Mouse (Mus musculus) midbrain, embryonic 14.5 days (tissue): ENCODE results near the gene Arsg. TPM values are rescaled to one million over a fixed set of nuclear protein-coding genes. Genes with fewer than 3 reads are reported as not detected.

Source experiments
- ATAC-seq: fragments of 200-750 bp; cut with Nextera tagmentation; 2 replicates; pipeline ENCODE4 v1.8.0; 2017; ENCODE audit warnings: moderate number of reproducible peaks, moderate library complexity; ENCODE audit not compliant: low FRiP score, low TSS enrichment
- DNase-seq: peaks from one replicate; pipeline ENCODE4 v3.0.0-alpha.2; 2015
- H3K27ac ChIP-seq: fragments of 300-500 bp; sonication (generic); replicated peaks from 2 replicates; pipeline ENCODE4 v1.5.1; 2014; ENCODE audit warnings: mild to moderate bottlenecking, low read depth, low read length, moderate library complexity
- H3K27me3 ChIP-seq: fragments of 300-500 bp; sonication (generic); 2 replicates; pipeline ENCODE4 v1.6.1; 2014; ENCODE audit warnings: low read length, control low read depth, mixed read lengths; ENCODE audit not compliant: control insufficient read depth, insufficient read depth
- H3K36me3 ChIP-seq: fragments of 300-500 bp; sonication (generic); 2 replicates; pipeline ENCODE4 v1.6.1; 2014; ENCODE audit warnings: low read length, control low read depth; ENCODE audit not compliant: control insufficient read depth, insufficient read depth
- H3K4me1 ChIP-seq: fragments of 300-500 bp; sonication (generic); 2 replicates; pipeline ENCODE4 v1.6.1; 2014; ENCODE audit warnings: mild to moderate bottlenecking, antibody characterized with exemption, low read length, control low read depth; ENCODE audit not compliant: control insufficient read depth, insufficient read depth
- H3K4me2 ChIP-seq: fragments of 300-500 bp; sonication (generic); 2 replicates; pipeline ENCODE4 v1.6.1; 2014; ENCODE audit warnings: mild to moderate bottlenecking, low read length, moderate library complexity
- H3K4me3 ChIP-seq: fragments of 300-500 bp; sonication (generic); replicated peaks from 2 replicates; pipeline ENCODE4 v1.5.1; 2014; ENCODE audit warnings: low read depth, low read length
- H3K9ac ChIP-seq: fragments of 300-500 bp; sonication (generic); replicated peaks from 2 replicates; pipeline ENCODE4 v1.6.1; 2014; ENCODE audit warnings: mild to moderate bottlenecking, low read length, moderate library complexity
- H3K9me3 ChIP-seq: fragments of 300-500 bp; sonication (generic); 2 replicates; pipeline ENCODE4 v1.6.1; 2016; ENCODE audit warnings: low read length, control low read depth, mixed read lengths; ENCODE audit not compliant: control insufficient read depth
- WGBS: fragments of 180-500 bp; shearing (Covaris S2); extraction: QIAGEN DNeasy Blood & Tissue Kit; methylation state at CpG from one replicate; pipeline ENCODE4 v1.1.7; 2014; 5-methylcytosine and 5-hydroxymethylcytosine counted together
- polyA plus RNA-seq: library from polyadenylated mRNA; unstranded; fragments of >200 nt; fragmentation: Nextera tagmentation; extraction: Ambion mirVana; gene quantifications from 2 replicates; pipeline ENCODE4 v1.2.1, GENCODE M21; 2014

Arsg gene
- polyA plus RNA-seq, 1 experiment from 2014 or later: 2.7 TPM

DNA sequence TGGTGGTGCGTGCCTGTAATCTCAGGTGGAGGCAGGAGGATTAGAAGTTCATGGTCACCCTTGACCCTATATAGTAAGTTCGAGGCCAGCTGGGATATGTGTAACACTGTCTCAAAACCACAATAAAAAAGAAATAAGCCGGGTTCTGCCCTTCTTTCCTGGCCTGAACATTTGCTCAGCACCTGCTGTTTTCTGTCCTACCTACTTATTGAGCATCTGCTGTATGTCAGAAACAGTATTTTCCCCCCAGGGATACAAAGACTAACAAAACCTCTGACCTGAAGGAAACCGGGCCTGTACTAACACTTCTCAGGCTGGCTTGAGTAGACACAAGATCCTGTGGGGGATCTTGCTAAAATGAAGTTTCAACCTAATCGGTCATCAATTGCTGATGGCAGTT is 63.8 kb downstream of the Arsg start:
- WGBS: 90% methylated on average over 5 of the region's 5 CpGs
- H3K4me3 ChIP-seq: no peak overlapping the region
- no peaks in the 10 kb centered on the region for H3K36me3 ChIP-seq
- ATAC-seq (no peak), DNase-seq (no peak)
- no peaks in the 10 kb centered on the region for H3K27me3 ChIP-seq
- no peaks in the 10 kb centered on the region for H3K4me1 ChIP-seq
- no peaks in the 10 kb centered on the region for H3K9me3 ChIP-seq
- H3K9ac ChIP-seq: no peak overlapping the region
- H3K27ac ChIP-seq: no peak overlapping the region
- H3K4me2 ChIP-seq: no peak overlapping the region

DNA sequence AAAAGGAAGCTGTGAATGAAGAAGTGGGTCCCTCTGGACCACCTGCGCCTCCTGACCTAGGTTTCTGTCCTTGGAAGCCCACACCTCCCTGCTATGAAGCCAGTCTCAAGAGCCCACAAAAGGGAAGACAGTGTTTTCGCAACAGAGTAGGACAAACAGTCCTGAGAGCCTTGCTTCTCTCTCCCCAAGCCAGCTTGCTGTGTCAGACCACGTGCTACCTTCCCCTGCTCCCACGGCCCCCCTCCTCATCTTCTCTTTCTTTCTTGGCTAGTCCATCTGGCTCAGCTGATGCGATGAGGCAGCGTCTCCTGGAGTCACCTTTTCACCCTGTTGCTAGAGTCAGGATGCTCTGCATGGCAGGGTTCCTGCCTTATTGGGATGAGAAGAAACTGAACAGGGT is 66.1 kb downstream of the Arsg start:
- ATAC-seq (no peak), DNase-seq (peak; percentile 44)
- Histone ChIP-seq H3K27ac (no peak overlapping the region), H3K36me3 (no peaks in the 10 kb centered on the region), H3K4me3 (no peak overlapping the region), H3K4me1 (no peaks in the 10 kb centered on the region), H3K4me2 (no peak overlapping the region), H3K27me3 (no peaks in the 10 kb centered on the region), H3K9ac (no peak overlapping the region), H3K9me3 (no peaks in the 10 kb centered on the region)
- 51% methylated on average over 6 of the region's 6 CpGs for WGBS

DNA sequence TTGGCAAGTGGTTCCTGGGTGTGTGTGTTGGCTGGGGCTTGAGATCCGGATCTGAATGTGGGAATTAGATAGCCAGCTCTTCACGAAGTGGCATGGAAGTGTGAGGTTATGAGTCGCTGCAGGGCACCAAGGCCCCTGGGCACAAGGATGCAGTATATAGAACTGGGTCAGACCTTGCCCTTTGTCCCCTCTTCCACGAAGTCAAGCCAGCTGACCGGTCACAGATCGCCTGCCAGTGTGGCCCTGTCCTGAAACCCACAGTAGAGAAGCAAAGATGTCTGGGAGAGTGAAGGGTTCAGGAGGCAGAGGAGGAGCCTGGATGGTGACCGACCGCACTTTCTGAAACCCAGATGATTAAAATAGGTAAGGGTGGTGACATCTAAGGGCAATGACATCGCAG is 70.3 kb downstream of the Arsg start:
- Histone ChIP-seq H3K4me3 (no peak overlapping the region), H3K4me2 (no peak overlapping the region), H3K4me1 (no peaks in the 10 kb centered on the region), H3K27ac (no peak overlapping the region), H3K36me3 (no peaks in the 10 kb centered on the region), H3K27me3 (no peaks in the 10 kb centered on the region), H3K9me3 (no peaks in the 10 kb centered on the region), H3K9ac (no peak overlapping the region)
- 88% methylated on average over 9 of the region's 9 CpGs for WGBS
- ATAC-seq (no peak), DNase-seq (no peak)

DNA sequence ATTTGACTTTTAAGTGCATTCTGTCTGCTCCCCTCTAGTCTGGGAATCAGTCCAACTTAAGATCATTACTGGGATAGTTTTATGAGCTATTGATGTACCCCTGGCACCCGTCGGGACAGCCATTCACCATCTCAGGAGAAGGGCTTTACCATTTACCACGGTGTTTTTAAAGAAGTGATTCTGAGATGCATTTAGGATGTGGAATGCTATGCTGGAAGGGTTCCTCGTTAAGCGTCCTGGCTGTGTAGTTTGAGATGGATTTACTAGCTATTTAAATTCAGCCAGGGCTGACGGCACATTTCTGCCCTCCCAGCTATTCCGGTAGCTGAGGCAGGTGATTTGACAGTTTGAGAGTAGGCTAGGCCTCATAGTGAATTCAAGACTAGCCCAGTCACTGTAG is 71.3 kb downstream of the Arsg start:
- 71% methylated on average over 7 of the region's 7 CpGs for WGBS
- no peak for DNase-seq
- no peak overlapping the region for H3K4me2 ChIP-seq

DNA sequence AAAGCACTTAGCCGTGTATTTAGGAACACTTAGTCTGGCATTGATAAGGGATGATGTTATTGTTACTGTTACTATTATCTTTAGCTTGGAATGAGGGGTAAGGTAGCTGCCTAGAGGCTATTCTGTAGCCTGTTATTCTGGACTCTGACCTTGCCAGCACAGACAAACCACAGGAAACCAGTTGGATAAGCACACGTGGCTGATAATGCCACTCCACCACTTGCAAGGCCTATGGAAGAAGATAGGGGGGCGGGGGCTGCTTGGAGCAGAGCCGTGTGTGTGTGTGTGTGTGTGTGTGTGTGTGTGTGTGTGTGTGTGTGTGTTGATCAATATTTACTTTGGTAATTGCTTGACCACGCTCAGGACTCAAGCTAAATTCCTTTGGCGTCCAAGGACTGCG is 72.1 kb downstream of the Arsg start:
- no peak overlapping the region for H3K9ac ChIP-seq
- no peak overlapping the region for H3K27ac ChIP-seq
- H3K4me2 ChIP-seq: no peak overlapping the region
- no peaks in the 10 kb centered on the region for H3K27me3 ChIP-seq
- H3K4me3 ChIP-seq: no peak overlapping the region
- H3K4me1 ChIP-seq: no peaks in the 10 kb centered on the region
- ATAC-seq: no peak
- H3K36me3 ChIP-seq: no peaks in the 10 kb centered on the region
- no peaks in the 10 kb centered on the region for H3K9me3 ChIP-seq
- no peak for DNase-seq
- 81% methylated on average over 7 of the region's 7 CpGs for WGBS

More for the DNA sequence above, 71.3 kb downstream of the Arsg start:
- Histone ChIP-seq H3K4me1 (no peaks in the 10 kb centered on the region), H3K4me3 (no peak overlapping the region), H3K9me3 (no peaks in the 10 kb centered on the region), H3K27me3 (no peaks in the 10 kb centered on the region), H3K36me3 (no peaks in the 10 kb centered on the region), H3K9ac (no peak overlapping the region), H3K27ac (no peak overlapping the region)
- no peak for ATAC-seq

DNA sequence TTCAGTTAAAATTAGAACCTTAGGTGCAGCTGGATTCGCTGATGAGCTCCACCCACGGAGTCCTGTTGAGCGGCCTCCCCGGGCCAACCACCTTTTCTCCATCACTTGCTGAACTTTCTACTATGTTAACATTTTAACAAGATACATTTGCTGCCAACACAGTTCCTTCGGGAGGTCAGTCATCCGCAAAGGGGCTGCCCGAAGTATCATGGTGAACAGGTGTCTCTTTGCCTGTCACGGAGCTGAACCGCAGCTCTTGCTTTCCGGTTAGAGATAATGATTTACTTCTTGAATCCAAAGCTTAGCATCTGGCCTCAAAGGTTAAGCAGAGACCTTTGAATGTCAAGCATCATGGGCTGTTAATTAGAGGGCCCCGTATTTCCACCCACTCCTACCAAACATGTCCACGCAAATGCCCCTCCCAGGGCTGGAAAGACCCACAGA is 72.5 kb downstream of the Arsg start:
- DNase-seq (no peak), ATAC-seq (no peak)
- no peaks in the 10 kb centered on the region for H3K9me3 ChIP-seq
- H3K9ac ChIP-seq: no peak overlapping the region
- H3K4me3 ChIP-seq: no peak overlapping the region
- H3K4me1 ChIP-seq: no peaks in the 10 kb centered on the region
- no peak overlapping the region for H3K27ac ChIP-seq
- H3K36me3 ChIP-seq: no peaks in the 10 kb centered on the region
- WGBS: 80% methylated on average over 12 of the region's 12 CpGs
- no peak overlapping the region for H3K4me2 ChIP-seq
- no peaks in the 10 kb centered on the region for H3K27me3 ChIP-seq

DNA sequence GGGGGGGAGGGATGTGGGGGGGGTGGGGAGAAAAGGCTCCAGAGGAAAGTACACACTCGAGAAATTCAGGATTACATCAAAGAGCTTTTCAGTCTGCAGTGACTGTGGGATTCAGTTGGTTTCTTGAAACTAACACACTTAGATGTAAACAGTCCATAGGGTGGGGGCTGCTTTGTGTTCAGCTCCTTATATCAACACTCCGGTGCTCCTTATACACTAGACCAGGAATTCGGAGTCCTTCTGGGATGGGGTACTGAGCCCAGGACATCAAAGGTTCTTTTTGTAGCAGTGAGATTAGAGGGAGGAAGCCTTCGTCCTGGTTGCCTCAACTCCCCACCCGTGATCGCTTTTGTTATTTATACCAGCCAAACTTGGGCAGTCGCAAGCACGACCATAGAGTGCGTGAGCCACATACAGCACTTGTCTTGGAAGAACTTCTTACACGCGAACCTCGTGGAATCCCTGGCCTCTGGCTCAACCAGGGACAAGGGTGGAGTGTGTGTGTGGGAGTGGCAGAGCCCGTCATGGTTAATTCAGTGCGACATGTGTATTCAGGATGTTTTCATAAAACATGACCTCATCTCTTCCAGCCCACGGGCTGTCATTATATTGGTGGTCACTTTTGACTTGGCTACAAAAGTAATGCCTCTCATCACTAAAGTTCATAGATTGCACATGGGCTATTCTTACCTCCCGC is 73.3 kb downstream of the Arsg start:
- Histone ChIP-seq H3K9ac (no peak overlapping the region), H3K27ac (no peak overlapping the region), H3K4me2 (no peak overlapping the region), H3K4me3 (no peak overlapping the region), H3K36me3 (no peaks in the 10 kb centered on the region), H3K4me1 (no peaks in the 10 kb centered on the region), H3K9me3 (no peaks in the 10 kb centered on the region), H3K27me3 (no peaks in the 10 kb centered on the region)
- DNase-seq (no peak), ATAC-seq (no peak)
- WGBS: 38% methylated on average over 16 of the region's 16 CpGs

DNA sequence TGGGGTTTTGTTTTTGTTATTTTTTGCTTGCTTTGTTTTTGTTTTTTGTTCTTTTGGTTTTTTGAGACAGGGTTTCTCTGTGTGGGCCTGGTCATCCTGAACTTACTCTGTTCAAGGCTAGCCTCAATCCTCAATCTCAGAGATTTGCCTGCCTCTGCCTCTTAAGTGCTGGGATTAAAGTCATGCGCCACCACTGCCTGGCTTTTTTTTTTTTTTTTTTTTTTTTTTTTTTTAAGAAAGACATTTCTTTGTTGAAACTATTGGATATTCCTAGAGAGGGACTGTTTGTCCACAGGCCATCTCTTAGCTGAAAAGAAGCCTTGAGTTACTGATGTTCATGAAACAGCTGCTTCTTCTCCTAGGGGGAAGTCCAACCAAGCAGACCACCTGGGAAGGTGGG is 74.5 kb downstream of the Arsg start:
- no peaks in the 10 kb centered on the region for H3K9me3 ChIP-seq
- 96% methylated on average over 1 of the region's 1 CpGs for WGBS
- no peak overlapping the region for H3K9ac ChIP-seq
- no peaks in the 10 kb centered on the region for H3K27me3 ChIP-seq
- no peaks in the 10 kb centered on the region for H3K4me1 ChIP-seq
- H3K36me3 ChIP-seq: no peaks in the 10 kb centered on the region
- no peak for ATAC-seq
- H3K27ac ChIP-seq: no peak overlapping the region
- no peak overlapping the region for H3K4me2 ChIP-seq
- DNase-seq: no peak
- H3K4me3 ChIP-seq: no peak overlapping the region

DNA sequence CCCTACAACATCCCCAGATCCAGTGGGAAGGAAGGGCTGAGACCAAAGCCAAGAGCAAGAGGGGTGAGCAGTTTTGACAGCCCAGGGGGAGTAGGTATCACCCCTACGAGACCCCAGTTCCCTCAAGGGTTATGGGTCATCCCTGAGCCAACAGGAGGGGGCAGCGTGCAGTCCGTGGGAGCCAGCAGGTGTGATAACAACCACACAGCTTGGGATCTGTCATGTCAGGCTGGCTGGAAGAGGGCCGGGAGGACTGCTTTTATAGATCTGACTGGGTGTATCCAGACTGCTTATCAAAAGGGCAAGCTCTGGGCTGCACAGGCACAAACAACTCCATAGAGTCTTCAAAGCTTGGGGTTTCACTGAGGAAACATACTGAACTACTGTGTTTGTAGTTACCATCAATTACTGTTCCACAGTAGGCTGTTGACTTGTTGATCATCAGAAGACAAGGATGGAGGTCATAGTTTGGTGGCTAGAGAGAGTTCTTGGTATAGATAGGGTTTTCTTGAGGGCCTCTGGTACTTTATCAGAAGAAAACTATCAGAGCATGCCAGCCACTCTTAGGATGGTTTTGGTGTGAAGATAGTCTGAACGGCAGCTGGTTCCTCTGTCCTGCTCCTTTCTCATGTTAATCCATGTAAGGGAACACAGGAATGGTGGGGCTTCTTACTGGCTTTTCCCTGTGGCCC is 76.6 kb downstream of the Arsg start:
- H3K9me3 ChIP-seq: no peaks in the 10 kb centered on the region
- H3K4me2 ChIP-seq: no peak overlapping the region
- DNase-seq: no peak
- H3K36me3 ChIP-seq: no peaks in the 10 kb centered on the region
- no peaks in the 10 kb centered on the region for H3K27me3 ChIP-seq
- ATAC-seq: no peak
- H3K4me1 ChIP-seq: no peaks in the 10 kb centered on the region
- H3K4me3 ChIP-seq: no peak overlapping the region
- no peak overlapping the region for H3K9ac ChIP-seq
- no peak overlapping the region for H3K27ac ChIP-seq
- 80% methylated on average over 5 of the region's 5 CpGs for WGBS
